Mouse (Mus musculus): Measurements from ENCODE around the gene Tedc2.

DNA sequence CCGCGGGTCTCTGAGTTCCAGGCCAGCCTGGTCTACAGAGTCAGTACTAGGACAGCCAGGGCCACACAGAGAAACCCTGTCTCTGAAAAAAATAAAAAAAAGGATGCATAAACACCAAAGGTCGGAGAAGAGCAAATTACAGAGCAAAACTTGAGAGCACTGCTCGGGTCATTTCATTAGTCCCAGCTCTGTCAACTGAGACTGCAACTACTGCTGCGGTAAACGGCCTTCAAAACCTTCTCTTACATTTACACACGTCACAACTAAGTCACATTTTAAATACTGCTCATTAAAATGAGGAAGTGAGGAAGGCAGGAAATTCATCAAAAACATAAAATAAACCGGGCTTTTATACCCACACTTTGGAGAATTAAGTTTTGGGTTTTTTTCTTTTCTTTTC, 27.8 kb downstream of the Tedc2 start:
- TF ChIP-seq CTCF (IDR thresholded peaks at IDR 0.05; ENCODE audit: extremely low read depth, insufficient read length, insufficient replicate concordance, low read depth, low read length) (no peak), POLR2A (IDR thresholded peaks at IDR 0.05; ENCODE audit: low read depth, low read length) (no peak)
